Mouse (Mus musculus) thymus, postnatal 25 days (tissue): ENCODE data around the gene Pik3c2b.
A peak's percentile ranks its signal among the peaks of the same experiment; 100 is the strongest.
"Not testable (repeated sequence)": the region's sequence is repeated elsewhere in the genome, so short reads cannot be mapped to it uniquely, and the experiment has no call there.

ENCODE experiments used
- DNase-seq: peaks from one replicate; pipeline ENCODE4 v3.0.0; 2022

The Pik3c2b gene

GRCm38 (mm10) chr1:133045011-133045860 is at the start of gene Pik3c2b:
Pik3c2b (plus strand) TSS chr1:133045667.
- peak; percentile 18 for DNase-seq

- DNase-seq: no peak
Measured at GRCm38 (mm10) chr1:133000347-133000746, 45.1 kb upstream of the Pik3c2b start.

- no peak for DNase-seq
Measured at GRCm38 (mm10) chr1:133006571-133006970, 38.9 kb upstream of the Pik3c2b start.

- peak; percentile 49 for DNase-seq
Measured at GRCm38 (mm10) chr1:133011955-133012841, 33.3 kb upstream of the Pik3c2b start.

- DNase-seq: no peak
Measured at GRCm38 (mm10) chr1:133013331-133013730, 32.1 kb upstream of the Pik3c2b start.

GRCm38 (mm10) chr1:133014196-133014595 is 31.3 kb upstream of the Pik3c2b start:
- no peak for DNase-seq

- no peak for DNase-seq
Measured at GRCm38 (mm10) chr1:133016775-133017428, 28.6 kb upstream of the Pik3c2b start.

- no peak for DNase-seq
Measured at GRCm38 (mm10) chr1:133018580-133018979, 26.9 kb upstream of the Pik3c2b start.

- no peak for DNase-seq
Measured at GRCm38 (mm10) chr1:133019312-133019711, 26.2 kb upstream of the Pik3c2b start.

GRCm38 (mm10) chr1:133020137-133020894 is 25.2 kb upstream of the Pik3c2b start:
- DNase-seq: no peak

GRCm38 (mm10) chr1:133021391-133021790 is 24.1 kb upstream of the Pik3c2b start:
- no peak for DNase-seq

GRCm38 (mm10) chr1:133021971-133022370 is 23.5 kb upstream of the Pik3c2b start:
- DNase-seq: not testable (repeated sequence)

GRCm38 (mm10) chr1:133023723-133024122 is 21.7 kb upstream of the Pik3c2b start:
- DNase-seq: not testable (repeated sequence)

- DNase-seq: no peak
Measured at GRCm38 (mm10) chr1:133024426-133024825, 21.0 kb upstream of the Pik3c2b start.

GRCm38 (mm10) chr1:133025051-133025795 is 20.2 kb upstream of the Pik3c2b start:
- DNase-seq: peak; percentile 89

GRCm38 (mm10) chr1:133025796-133026190 is 19.7 kb upstream of the Pik3c2b start:
- not testable (repeated sequence) for DNase-seq

- no peak for DNase-seq
Measured at GRCm38 (mm10) chr1:133027126-133027525, 18.3 kb upstream of the Pik3c2b start.

GRCm38 (mm10) chr1:133027980-133028379 is 17.5 kb upstream of the Pik3c2b start:
- DNase-seq: no peak

GRCm38 (mm10) chr1:133029744-133030143 is 15.7 kb upstream of the Pik3c2b start:
- DNase-seq: no peak

GRCm38 (mm10) chr1:133030461-133030860 is 15.0 kb upstream of the Pik3c2b start, which contains the start of gene Mdm4:
Mdm4 (minus strand) TSS chr1:133030561.
- DNase-seq: no peak

- DNase-seq: no peak
Measured at GRCm38 (mm10) chr1:133032981-133033315, 12.5 kb upstream of the Pik3c2b start.
